Mouse (Mus musculus) midbrain, embryonic 15.5 days (tissue): ENCODE data around the gene Cyp4f13. TPM values are rescaled to one million over a fixed set of nuclear protein-coding genes. Genes with fewer than 3 reads are reported as not detected.

Experiments used
- ATAC-seq: fragments of 200-750 bp; cut with Nextera tagmentation; replicated peaks from 2 replicates; pipeline ENCODE4 v1.8.0; 2017; ENCODE audit warnings: moderate TSS enrichment
- H3K27ac ChIP-seq: fragments of 300-500 bp; sonication (generic); 2 replicates; pipeline ENCODE4 v1.5.1; 2015; ENCODE audit warnings: mild to moderate bottlenecking, inconsistent platforms
- H3K27me3 ChIP-seq: fragments of 300-500 bp; sonication (generic); replicated peaks from 2 replicates; pipeline ENCODE4 v1.6.1; 2015; ENCODE audit warnings: inconsistent platforms
- H3K36me3 ChIP-seq: fragments of 300-500 bp; sonication (generic); replicated peaks from 2 replicates; pipeline ENCODE4 v1.6.1; 2015; ENCODE audit warnings: inconsistent platforms
- H3K4me1 ChIP-seq: fragments of 300-500 bp; sonication (generic); 2 replicates; pipeline ENCODE4 v1.6.1; 2015; ENCODE audit warnings: inconsistent platforms
- H3K4me2 ChIP-seq: fragments of 300-500 bp; sonication (generic); 2 replicates; pipeline ENCODE4 v1.6.1; 2015; ENCODE audit warnings: inconsistent platforms, mild to moderate bottlenecking, moderate library complexity
- H3K4me3 ChIP-seq: fragments of 300-500 bp; sonication (generic); 2 replicates; pipeline ENCODE4 v1.5.1; 2015; ENCODE audit warnings: mild to moderate bottlenecking, inconsistent platforms
- H3K9ac ChIP-seq: fragments of 300-500 bp; sonication (generic); 2 replicates; pipeline ENCODE4 v1.6.1; 2015; ENCODE audit warnings: mild to moderate bottlenecking, inconsistent platforms
- H3K9me3 ChIP-seq: fragments of 300-500 bp; sonication (generic); 2 replicates; pipeline ENCODE4 v1.6.1; 2016; ENCODE audit warnings: inconsistent platforms
- WGBS: fragments of 180-500 bp; shearing (Covaris S2); methylation state at CpG from one replicate; pipeline ENCODE4 v1.1.7; 2015; ENCODE audit warnings: mixed read lengths; 5-methylcytosine and 5-hydroxymethylcytosine counted together
- polyA plus RNA-seq: library from polyadenylated mRNA; unstranded; fragments of >200 nt; fragmentation: Nextera tagmentation; extraction: Ambion mirVana; gene quantifications from 2 replicates; pipeline ENCODE4 v1.2.1, GENCODE M21; 2015

Gene Cyp4f13
- polyA plus RNA-seq, 1 experiment from 2014 or later, result 7.7 TPM

DNA sequence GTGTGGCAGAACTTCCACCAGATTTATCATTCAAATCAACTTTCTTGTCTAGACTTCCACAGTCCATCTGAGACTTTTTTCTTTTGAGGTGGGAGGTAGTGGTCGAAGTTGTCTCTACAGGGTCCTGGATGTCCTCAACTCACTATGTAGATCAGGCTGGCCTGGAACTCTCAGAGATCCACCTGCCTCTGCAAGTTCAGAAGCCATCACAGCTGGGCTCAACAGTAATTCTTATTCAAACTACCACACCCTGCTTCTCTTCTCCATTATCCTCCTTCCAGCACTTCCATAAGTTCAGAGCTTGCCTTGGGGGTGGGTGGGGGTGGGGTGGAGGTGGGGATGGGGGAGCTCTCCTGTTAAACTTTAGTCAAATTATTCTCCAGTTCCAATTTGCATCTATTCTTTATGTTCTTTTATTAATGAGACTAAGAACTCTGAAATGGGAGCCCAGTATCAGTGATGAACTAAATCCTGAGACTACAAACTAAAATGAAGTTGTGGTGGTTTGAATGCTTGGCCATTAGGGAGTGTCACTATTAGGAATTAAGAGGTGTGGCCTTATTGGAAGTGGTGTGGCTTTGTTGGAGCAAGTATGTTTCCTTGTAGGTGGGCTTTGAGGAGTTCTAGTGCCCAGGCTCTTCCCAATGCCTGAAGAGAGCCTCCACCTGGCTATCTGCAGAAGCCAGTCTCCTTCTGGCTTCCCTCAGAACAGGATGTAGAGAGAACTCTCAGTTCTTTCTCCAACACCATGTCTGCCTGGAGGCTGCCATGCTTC is 45.3 kb downstream of the Cyp4f13 start:
- no peak overlapping the region for H3K9ac ChIP-seq
- no peaks in the 10 kb centered on the region for H3K36me3 ChIP-seq
- no peak overlapping the region for H3K4me3 ChIP-seq
- H3K9me3 ChIP-seq, result no peaks in the 10 kb centered on the region
- no peak overlapping the region for H3K27ac ChIP-seq
- no peak for ATAC-seq
- H3K4me1 ChIP-seq, result no peaks in the 10 kb centered on the region
- H3K4me2 ChIP-seq, result no peak overlapping the region
- WGBS, result 68% methylated on average over 1 of the region's 1 CpGs
- H3K27me3 ChIP-seq, result 0 out of 2 replicates have a peak, but pooled peaks cover under 1% of the 10 kb centered on the region

DNA sequence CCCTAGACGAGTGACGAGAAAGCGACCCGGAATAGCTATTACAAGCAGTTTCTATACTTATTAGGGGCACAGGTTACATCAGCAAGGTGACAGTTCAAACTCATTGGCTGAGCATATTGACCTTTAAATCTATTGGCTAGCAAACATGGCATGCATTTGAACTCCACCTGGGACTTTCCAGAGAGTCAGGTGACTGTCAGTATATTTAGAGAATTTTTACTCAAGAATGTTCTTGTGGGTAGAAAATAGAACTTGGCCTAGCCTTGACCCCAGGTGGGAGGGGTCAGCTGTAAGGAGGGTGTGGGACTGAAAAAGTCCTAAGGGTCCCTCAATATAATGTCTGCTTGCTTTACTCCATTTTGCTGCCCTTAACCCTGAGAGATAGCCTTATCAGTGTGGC is 51.8 kb downstream of the Cyp4f13 start:
- 93% methylated on average over 4 of the region's 4 CpGs for WGBS
- H3K27ac ChIP-seq, result no peak overlapping the region
- peaks cover 8% of the 10 kb centered on the region for H3K4me1 ChIP-seq
- no peak overlapping the region for H3K4me3 ChIP-seq
- H3K27me3 ChIP-seq, result no peaks in the 10 kb centered on the region
- H3K9me3 ChIP-seq, result no peaks in the 10 kb centered on the region
- H3K4me2 ChIP-seq, result no peak overlapping the region
- no peak for ATAC-seq
- H3K9ac ChIP-seq, result no peak overlapping the region
- no peaks in the 10 kb centered on the region for H3K36me3 ChIP-seq

DNA sequence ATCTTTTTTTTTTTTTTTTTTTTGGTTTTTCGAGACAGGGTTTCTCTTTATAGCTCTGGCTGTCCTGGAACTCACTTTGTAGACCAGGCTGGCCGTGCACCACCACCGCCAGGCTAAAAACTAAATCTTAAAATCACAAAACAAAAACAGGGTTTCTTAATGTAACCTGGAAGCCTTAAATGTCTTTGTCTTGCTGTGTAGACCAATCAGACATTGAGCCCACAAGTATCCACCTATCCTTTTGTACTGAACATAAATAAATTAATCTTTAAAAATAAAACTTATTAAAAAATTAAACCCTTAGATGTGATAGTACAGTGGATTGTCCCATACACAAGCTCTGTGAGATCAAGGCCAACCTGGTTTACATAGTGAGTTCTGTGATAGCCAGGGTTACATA is 53.3 kb downstream of the Cyp4f13 start:
- WGBS, result 79% methylated on average over 3 of the region's 3 CpGs
- no peaks in the 10 kb centered on the region for H3K36me3 ChIP-seq

DNA sequence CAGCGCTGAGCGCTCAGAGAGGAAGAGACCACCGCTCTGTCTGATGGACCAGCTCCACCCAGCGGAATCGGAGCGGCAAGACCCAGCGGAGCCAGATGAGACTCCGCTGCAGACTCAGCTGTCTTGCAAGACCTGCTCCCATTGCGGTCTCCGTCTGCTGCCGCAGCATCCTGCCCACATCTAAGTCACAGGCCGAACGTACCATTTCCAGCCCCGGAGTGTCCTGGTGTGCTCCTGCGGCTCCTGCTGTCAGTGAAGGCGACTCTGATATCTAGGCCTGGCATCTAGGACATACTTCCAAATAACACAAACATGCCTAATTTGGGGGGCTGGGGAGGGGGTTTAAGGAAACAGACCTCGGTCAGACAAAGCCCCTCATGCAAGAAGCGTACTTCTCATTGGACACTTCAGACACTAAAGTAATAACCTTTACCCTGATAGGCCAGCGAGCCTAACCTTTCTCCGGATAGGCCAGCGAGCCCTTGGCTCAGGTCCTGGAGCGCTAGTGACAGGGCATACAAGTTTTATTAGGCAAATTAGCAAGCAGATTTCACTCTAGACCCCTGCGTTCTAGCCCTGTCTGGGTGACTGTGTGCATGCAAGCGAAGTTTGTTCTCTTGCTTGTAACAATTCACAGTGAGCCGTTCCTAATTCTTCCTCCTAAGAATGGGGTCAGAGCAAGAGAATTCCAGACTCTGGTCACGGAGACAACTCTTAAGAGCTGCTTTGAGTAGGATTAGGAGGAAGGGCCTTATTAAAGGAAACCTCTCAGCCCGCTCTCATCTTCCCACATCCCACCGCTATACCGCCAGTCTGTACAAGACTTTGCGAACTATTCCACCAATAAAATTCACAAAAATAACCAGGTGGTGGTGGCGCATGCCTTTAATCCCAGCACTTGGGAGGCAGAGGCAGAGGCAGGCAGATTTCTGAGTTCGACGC is 55.7 kb downstream of the Cyp4f13 start, which contains the start of gene Zfp870:
TSS of gene Zfp870 (minus strand) at position 404 of the 942 bp plus-strand sequence.
- peak within 1 kb of the TSS; percentile 84 for H3K4me2 ChIP-seq
- no peaks in the 10 kb centered on the region for H3K27me3 ChIP-seq
- peak within 1 kb of the TSS; percentile 77 for H3K27ac ChIP-seq
- peak; percentile 99 for ATAC-seq
- H3K9ac ChIP-seq, result peak within 1 kb of the TSS; percentile 80
- H3K4me1 ChIP-seq, result peaks cover 20% of the 10 kb centered on the region
- no peaks in the 10 kb centered on the region for H3K9me3 ChIP-seq
- peak within 1 kb of the TSS; percentile 81 for H3K4me3 ChIP-seq
- H3K36me3 ChIP-seq, result no peaks in the 10 kb centered on the region
- 9% methylated on average over 33 of the region's 33 CpGs for WGBS

More for the DNA sequence above, 53.3 kb downstream of the Cyp4f13 start:
- H3K9me3 ChIP-seq, result no peaks in the 10 kb centered on the region
- H3K4me2 ChIP-seq, result no peak overlapping the region
- no peaks in the 10 kb centered on the region for H3K27me3 ChIP-seq
- peaks cover 20% of the 10 kb centered on the region for H3K4me1 ChIP-seq
- no peak overlapping the region for H3K27ac ChIP-seq
- ATAC-seq, result no peak
- H3K4me3 ChIP-seq, result no peak overlapping the region
- no peak overlapping the region for H3K9ac ChIP-seq

DNA sequence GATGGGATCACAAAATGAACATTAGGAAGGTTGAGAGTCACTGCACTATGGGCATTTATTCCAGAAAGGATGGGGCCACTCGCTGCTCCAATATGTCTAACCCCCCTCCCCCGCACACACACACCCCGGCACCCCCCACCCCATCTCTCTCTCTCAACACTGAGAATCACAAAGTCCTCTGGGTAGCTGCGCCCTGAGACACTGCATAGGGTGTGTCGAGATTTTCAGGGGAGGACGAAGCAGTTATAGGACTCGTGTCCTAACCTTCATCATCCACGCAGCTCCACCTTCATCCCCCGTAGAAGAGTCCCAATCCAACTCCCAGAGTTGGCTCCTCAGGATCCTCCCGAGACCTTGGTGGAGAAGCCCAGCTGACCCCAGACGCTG is 56.4 kb downstream of the Cyp4f13 start:
- peak; percentile 62 for ATAC-seq
- H3K9ac ChIP-seq, result peak overlapping the region; percentile 80
- WGBS, result 2% methylated on average over 11 of the region's 11 CpGs

DNA sequence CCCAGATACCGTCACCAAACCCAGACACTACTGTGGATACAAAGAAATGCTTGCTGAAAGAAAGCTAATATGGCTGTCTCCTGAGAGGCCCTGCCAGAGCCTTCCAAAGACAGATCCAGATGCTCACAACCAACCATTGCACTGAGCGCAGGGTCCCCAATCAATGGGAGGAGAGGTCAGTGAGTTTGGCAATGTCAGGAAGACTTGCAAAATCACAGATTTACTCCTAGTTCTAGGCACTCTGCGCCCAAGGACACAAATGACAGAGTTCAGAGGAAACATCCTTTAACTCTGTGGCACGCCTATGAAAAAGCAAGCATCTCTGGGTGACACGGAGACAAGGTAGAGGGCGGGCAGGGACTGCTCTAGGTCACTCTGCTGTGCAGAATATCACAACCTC is 57.6 kb downstream of the Cyp4f13 start:
- H3K27me3 ChIP-seq, result no peaks in the 10 kb centered on the region
- WGBS, result 96% methylated on average over 6 of the region's 6 CpGs
- H3K4me3 ChIP-seq, result no peak overlapping the region
- peak overlapping the region; percentile 84; the same call in 1 of the 2 replicates for H3K4me2 ChIP-seq
- no peak for ATAC-seq
- H3K27ac ChIP-seq, result no peak overlapping the region
- 0 out of 2 replicates have a peak, but pooled peaks cover 4% of the 10 kb centered on the region for H3K36me3 ChIP-seq
- H3K9ac ChIP-seq, result no peak overlapping the region
- H3K4me1 ChIP-seq, result peaks cover 20% of the 10 kb centered on the region
- no peaks in the 10 kb centered on the region for H3K9me3 ChIP-seq

More for the DNA sequence above, 56.4 kb downstream of the Cyp4f13 start:
- peak overlapping the region; percentile 77 for H3K27ac ChIP-seq
- peak overlapping the region; percentile 81 for H3K4me3 ChIP-seq
- H3K9me3 ChIP-seq, result no peaks in the 10 kb centered on the region
- H3K27me3 ChIP-seq, result no peaks in the 10 kb centered on the region
- no peaks in the 10 kb centered on the region for H3K36me3 ChIP-seq
- peak overlapping the region; percentile 84 for H3K4me2 ChIP-seq
- H3K4me1 ChIP-seq, result peaks cover 20% of the 10 kb centered on the region

DNA sequence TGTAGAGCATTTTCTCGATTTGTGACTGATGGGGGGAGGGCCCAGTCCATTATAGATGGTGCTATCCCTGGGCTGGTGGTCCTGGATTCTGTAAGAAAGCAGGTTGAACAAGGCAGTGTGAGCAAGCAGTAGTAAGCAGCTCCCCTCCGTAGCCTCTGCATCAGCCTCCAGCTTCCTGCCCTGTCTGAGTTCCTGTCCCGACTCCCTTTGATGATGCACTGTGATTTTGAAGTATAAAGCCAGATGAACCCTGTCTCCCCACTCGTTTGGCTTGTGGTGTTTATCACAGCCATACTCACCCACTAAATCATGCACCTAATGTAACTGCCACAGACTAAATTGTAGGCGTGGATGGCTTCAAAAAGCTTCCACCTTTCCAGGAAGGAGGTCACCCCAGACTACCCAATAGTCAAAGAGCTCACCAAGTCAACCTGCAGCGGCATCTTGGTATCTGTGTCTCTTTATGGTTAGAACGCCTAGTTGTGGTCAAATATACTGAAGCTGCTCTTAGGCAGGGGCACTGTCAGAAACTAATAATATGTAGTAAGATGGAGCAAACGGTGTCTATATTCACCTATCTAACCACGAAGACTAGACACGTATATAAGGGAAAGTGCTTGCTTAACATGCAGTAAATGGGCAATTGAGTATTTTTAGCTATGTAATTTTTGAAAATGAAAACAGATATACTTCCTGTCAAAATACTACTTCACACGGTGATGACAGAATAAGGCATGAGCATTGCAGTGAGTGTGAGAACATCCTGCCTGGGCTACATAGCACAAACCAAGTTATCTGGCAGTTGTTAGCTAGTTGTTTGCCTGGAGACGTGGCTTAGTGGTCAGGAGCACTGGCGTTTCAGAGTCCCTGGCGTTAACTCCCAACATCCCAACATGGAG is 66.6 kb downstream of the Cyp4f13 start:
- H3K36me3 ChIP-seq, result peaks cover 33% of the 10 kb centered on the region
- H3K4me3 ChIP-seq, result no peak overlapping the region
- H3K4me2 ChIP-seq, result no peak overlapping the region
- H3K27ac ChIP-seq, result no peak overlapping the region
- no peaks in the 10 kb centered on the region for H3K9me3 ChIP-seq
- ATAC-seq, result no peak
- H3K9ac ChIP-seq, result no peak overlapping the region
- no peaks in the 10 kb centered on the region; the same call in 1 of the 2 replicates for H3K27me3 ChIP-seq
- WGBS, result 93% methylated on average over 14 of the region's 14 CpGs
- no peaks in the 10 kb centered on the region for H3K4me1 ChIP-seq

DNA sequence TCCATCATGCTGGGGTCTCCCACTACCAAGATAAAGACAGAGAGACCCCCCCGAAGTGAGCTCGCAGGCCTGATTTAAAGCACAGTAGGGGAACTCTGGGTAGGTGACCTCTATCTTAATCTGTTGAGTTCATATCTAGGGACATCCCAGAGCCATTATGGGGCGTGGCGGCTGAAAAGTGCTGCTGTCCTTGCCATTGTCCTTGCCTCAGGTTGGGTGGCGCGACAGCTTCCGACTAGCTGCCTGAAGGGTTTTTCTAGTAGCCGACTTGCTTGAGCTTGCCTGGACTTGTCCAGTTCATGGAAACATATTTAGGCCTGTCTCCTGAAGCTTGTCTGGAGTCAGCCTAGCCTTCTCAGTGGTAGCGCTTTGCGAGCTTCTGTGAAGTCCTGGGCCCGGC is 68.4 kb downstream of the Cyp4f13 start:
- Histone ChIP-seq H3K4me3 (no peak overlapping the region), H3K27ac (no peak overlapping the region), H3K9ac (no peak overlapping the region), H3K36me3 (peaks cover 22% of the 10 kb centered on the region), H3K9me3 (no peaks in the 10 kb centered on the region), H3K4me1 (no peaks in the 10 kb centered on the region), H3K27me3 (no peaks in the 10 kb centered on the region; the same call in 1 of the 2 replicates), H3K4me2 (no peak overlapping the region)
- no peak for ATAC-seq
- 96% methylated on average over 11 of the region's 11 CpGs for WGBS

DNA sequence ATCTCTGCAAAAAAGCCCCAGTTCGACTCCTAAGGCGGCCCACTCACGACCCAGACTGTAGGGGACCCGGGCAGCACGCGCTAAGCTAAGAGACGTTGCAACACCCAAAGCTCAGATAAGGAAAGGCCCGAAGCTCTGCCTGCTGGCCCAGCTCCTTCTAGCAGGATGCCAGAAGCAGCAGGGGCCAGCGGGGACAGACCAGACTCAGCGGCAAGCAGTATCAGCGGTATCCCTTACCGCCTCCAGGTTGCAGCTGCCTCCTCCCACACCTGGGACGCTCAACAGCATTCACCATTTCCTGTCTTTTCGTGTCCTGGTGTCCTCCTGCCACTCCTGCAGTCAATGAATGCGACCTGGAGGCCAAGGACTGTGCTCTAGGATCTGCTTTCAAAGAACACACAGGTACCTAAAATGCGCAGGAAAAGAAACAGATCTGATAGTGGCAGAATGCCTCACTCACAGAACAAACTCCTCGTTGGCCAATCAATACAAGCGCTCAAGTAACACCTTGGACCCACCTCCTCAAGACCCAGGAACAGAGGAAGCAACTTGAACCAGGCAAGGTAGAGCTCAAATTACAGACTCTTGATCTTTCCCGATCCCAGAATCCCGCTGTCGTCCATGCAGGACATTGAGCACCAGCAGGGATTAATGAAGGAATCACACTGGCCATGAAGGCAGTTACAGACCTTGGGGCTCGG is 69.6 kb downstream of the Cyp4f13 start:
- no peak overlapping the region for H3K9ac ChIP-seq
- 17% methylated on average over 22 of the region's 22 CpGs for WGBS

More for the DNA sequence above, 69.6 kb downstream of the Cyp4f13 start:
- no peak overlapping the region for H3K4me3 ChIP-seq
- ATAC-seq, result no peak
- no peak overlapping the region for H3K4me2 ChIP-seq
- no peak overlapping the region for H3K27ac ChIP-seq
- H3K4me1 ChIP-seq, result no peaks in the 10 kb centered on the region
- H3K36me3 ChIP-seq, result peaks cover 12% of the 10 kb centered on the region
- no peaks in the 10 kb centered on the region; the same call in 1 of the 2 replicates for H3K27me3 ChIP-seq
- no peaks in the 10 kb centered on the region for H3K9me3 ChIP-seq
